Mouse (Mus musculus): ENCODE data around the gene Nmd3.

DNA sequence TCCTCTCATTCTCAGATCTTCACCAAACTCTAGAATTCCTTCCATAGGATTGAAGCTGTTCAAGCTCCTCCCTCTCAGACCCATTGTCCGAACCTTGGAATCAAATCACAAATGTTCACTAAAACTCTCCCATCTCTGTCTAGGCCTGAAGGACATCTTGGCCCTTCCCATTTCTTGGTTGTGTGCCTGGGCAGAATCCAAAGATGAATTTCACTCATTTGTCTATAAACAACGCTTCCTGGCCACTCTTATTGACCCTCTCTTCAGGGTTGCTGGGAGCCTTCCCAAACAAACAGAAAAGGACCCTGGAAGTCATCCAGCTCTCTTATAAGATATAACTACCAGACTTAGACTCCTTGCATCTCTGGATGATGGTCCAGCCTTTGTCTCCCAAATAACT lies 76.2 kb downstream of the Nmd3 start:
- TF ChIP-seq MAFK (IDR thresholded peaks at IDR 0.05; ENCODE audit: insufficient read depth, low read depth, low read length) (no peak), ZC3H11A (IDR thresholded peaks at IDR 0.05; ENCODE audit: borderline replicate concordance, low read depth, low read length) (no peak), ZNF384 (IDR thresholded peaks at IDR 0.05; ENCODE audit: low read depth, low read length) (no peak), CHD2 (IDR thresholded peaks at IDR 0.05; ENCODE audit: low read depth, low read length) (no peak), HCFC1 (IDR thresholded peaks at IDR 0.05; ENCODE audit: borderline replicate concordance, insufficient read depth, low read length) (no peak)

Data from ES-E14 (cell line).